Mouse (Mus musculus) common myeloid progenitor, adult 5-6 weeks (primary cell): Measurements from ENCODE around the gene Rsg1. TPM values are rescaled to one million over a fixed set of nuclear protein-coding genes. Genes with fewer than 3 reads are reported as not detected.

Source experiments
- ATAC-seq: replicated peaks from 2 replicates; pipeline ENCODE4 v1.8.0; 2016; ENCODE audit warnings: low read depth, mild to moderate bottlenecking, moderate TSS enrichment, inconsistent platforms; ENCODE audit not compliant: poor library complexity, severe bottlenecking
- total RNA-seq: library from RNA; stranded (forward); fragments of 200-1000, 187-1606 nt; gene quantifications from 2 replicates; pipeline ENCODE4 v1.2.3, GENCODE M21; 2017

Gene Rsg1
- total RNA-seq, 1 experiment from 2014 or later: 6.1 TPM

DNA sequence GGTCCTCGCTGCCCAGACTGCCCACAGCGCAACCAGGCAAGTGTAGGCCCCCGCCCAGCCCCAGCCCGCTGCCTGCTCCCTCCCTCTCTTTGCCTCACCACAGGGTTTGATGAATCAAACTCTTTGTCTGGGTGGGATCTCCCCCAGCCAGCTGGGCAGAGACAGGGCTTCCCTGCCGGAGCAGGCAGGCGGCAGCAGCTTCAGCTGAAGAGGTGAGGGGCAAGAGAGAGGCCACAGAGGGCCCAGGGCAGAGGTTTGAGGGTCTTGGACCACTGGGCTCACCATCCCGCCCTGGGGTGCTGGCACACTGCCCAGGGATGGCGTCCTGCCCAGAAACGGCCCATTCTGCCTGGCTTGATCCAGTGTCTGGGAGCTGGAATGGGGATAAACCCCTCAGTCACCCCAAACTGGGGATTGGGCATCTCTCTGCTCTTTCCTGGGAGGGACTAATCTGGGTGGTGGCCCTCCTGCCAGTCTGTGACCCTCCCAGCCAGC is 31.2 kb downstream of the Rsg1 start:
- ATAC-seq: no peak

DNA sequence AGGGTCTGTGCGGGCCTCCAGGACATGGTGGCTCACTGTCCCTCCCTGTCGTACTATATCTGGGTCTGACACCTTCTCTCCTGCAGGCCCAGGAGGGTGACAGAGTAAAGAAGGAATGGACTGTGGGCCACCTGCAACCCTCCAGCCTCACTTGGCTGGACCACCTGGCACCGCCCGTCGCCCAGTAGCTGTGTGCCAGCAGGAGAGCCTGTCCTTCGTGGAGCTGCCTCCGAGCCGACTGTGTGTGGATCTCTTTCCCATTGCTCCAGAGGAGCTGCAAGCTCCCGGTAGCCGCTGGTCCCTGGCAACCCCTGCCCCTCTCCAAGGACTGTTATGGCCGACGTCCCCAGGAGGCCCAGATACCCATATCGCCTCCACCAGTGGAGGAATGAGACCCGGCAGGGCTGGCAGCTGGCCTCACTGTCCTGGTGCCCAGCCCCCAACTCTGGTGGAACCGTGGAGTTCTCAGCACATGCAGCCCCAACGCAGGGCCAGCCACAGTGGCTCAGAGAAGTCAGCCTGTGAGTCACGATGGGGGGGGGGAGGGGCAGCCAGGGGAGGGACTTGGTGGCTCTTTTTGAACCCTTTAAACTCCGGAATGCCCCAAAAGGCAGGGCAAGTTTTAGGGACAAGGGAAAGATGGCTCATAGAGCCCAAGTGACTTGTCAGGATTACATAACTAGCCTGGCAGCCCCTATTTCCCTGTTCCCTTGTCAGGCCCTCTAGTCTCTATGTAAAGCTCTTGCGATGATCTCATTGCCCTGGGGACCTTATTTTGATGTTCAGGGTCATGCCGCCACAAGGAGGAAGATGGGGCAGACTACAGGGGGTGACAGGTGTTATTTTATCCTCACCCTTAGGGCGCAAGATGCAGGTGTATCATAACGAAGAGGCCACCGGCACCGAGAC is 32.6 kb downstream of the Rsg1 start:
- no peak for ATAC-seq

DNA sequence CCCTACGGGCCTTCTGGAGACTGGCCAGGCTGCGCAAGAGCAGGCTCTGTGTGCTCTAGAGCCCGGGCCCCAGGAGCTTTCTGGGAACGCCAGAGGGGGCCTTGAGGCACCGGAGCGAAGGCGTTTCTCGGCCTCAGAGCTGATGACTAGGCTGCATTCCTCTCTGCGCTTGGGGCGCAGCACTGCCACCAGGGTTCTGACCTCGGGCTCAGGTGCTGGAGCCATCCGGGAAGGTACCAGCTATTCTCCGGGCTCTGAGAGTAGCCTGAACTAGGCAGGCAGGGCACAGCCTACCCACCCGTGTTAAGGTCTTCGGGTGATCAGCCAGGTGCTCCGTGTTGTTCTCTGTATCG is 33.2 kb downstream of the Rsg1 start:
- ATAC-seq: no peak

DNA sequence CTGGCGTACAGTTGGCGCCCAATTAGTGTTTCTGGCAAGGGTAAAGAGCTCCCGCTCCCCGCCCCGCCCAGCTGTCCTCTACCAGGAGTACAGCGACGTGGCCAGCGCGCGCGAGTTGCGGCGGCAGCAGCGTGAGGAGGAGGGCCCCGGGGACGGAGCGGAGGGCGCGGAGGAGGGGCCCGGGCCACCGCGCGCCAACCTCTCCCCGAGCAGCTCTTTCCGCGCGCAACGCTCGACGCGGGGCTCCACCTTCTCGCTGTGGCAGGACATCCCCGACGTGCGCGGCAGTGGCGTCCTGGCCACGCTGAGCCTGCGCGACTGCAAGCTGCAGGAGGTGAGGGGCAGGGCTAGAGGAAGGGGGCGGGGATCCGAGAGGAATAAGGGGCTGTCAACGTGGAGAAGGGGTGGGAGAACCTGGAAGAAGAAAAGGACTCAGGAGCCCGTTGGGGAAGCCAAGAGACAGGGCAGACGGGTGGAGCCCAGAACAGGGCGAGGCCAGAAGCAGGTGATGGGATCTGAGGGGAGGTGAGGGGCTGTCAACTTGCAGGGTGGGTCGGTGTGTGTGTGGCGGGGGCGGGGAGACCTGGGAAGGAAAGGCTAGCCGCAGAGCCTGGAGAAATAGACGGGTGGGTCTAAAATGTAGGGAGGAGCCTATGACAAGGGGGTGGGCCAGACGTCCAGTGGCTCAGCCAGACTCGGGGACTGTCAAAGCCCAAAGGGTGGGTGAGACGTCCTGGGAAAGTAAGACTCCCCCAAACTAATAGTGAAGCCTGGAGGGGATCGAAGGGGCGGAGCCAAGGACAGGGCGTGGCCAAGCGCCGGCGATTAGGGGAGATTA is 34.2 kb downstream of the Rsg1 start:
- peak; percentile 28 for ATAC-seq

DNA sequence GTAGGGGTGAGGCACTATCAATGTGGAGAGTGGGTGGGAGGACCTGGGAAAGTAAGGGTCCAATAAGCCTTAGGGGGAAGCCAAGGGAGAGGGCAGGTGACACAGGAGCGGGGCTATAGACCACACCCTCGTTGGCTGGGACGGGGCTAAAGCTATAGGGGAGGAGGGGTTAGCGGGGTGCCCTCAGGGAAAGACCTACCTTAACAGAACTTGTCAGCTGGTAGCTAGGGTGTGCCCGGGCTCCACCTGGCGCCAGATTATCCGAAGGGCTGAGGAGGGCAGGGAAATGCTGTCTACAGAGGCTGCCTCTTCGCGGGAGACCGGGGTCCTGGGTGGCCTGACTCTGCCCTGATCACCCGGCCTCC is 34.8 kb downstream of the Rsg1 start:
- peak; percentile 26 for ATAC-seq

DNA sequence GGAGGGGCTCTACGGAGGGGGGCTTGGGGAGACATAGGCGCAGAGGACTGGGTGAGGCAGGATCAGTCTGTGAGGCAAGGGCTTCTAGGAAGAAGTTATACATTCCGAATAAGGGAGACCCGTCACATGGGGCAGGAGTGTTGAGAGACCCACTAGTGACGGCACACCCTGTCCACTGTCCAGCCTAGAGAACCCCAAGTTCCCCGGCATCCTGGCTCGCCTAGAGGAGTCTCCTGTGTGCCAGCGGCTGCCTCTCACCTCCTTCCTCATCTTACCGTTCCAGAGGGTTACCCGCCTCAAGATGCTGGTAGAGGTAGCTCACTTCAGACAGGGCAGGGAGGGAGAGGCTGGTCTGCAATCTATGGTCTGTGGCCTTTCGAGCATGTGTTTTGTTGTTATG is 35.6 kb downstream of the Rsg1 start:
- no peak for ATAC-seq

DNA sequence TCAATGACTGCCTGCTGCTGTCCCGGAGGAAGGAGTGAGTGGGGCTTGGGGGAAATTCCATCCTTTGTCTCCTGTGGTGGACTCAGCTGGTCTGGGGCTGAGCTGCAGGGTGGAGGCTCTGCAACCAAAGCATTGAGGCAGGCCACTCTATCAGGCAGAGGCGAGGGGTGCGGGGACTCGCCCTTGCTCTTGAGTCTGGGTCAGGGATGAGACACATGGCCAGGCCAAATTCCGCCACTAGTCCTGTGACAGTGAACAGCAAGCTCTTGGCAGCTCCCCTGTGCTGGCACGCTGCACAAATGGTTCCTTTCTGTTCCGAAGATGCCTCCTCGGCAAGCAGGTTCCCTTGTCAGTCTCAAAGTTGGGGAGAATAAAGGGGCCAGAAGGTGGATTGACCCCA is 37.3 kb downstream of the Rsg1 start:
- no peak for ATAC-seq

DNA sequence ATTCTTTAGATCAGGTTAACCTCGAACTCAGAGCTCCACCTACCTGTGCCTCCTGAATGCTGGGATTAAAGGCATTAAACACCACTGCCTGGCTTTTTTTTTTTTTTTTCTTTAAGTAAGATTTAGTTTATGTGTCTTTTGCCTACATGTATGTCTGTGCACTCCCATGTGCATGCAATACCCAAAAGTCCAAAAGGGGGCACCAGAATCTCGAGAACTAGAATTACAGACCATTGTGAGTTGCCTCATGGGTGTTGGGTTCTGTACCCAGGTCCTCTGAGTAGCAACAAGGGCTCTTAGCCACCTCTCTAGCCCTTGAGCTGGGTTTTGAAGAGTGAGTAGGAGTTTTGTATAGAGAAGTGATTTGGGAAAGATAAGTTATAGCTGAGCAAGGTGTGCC is 38.9 kb downstream of the Rsg1 start:
- no peak for ATAC-seq

DNA sequence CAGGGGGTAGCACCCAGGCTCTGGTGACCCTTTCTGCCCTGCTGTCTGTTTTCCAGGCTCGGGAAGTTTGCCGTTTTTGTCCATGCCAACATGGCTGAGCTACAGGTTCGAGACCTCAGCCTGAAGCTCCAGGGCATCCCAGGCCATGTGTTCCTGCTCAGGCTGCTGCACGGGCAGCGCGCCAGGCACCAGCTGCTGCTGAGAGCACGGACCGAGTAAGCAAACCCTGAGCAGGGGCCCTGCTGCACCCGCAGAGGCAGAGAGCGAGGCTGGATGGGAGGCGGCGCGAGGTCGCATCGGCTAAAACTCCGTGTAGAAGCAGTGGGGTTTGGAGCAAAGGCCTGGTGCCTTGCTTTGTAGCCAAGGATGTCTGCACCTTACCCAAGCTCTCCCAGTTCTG is 40.5 kb downstream of the Rsg1 start:
- ATAC-seq: no peak

DNA sequence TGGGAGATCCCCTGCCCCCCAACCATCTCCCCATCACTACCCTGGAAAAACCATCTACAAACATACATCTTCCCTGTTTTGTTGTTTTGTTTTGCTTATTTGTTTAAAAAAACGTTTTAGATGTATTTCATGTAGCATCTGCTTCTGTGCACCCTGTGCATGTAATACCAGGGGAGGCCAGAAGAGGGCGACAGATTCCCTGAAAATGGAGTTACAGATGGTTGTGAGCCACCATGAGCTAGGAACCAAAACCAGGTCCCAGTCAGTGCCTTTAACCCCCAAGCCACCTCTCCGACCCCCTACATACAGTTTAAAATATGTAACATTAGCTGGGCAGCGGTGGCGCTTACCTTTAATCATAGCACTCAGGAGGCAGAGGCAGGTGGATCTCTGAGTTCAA is 43.7 kb downstream of the Rsg1 start:
- no peak for ATAC-seq

DNA sequence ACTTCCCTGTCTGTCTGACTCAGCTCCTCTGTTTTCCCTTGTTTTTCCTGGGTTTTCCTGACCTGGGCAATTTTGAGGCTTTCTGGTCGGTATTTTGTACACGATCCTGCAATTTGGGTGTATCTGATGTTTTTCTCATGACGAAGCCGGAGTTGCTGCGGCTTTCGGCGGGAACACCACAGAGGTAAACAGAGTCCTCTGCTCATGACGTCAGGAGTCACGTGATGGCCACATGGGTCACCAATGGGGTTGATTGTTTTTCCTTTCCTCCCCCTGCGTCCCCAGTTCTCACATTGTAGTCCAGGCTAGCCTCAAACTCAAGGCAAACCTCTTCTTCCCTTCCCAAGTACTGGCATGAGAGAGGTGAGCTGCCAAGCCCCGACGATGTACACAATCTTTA is 45.7 kb downstream of the Rsg1 start:
- no peak for ATAC-seq

DNA sequence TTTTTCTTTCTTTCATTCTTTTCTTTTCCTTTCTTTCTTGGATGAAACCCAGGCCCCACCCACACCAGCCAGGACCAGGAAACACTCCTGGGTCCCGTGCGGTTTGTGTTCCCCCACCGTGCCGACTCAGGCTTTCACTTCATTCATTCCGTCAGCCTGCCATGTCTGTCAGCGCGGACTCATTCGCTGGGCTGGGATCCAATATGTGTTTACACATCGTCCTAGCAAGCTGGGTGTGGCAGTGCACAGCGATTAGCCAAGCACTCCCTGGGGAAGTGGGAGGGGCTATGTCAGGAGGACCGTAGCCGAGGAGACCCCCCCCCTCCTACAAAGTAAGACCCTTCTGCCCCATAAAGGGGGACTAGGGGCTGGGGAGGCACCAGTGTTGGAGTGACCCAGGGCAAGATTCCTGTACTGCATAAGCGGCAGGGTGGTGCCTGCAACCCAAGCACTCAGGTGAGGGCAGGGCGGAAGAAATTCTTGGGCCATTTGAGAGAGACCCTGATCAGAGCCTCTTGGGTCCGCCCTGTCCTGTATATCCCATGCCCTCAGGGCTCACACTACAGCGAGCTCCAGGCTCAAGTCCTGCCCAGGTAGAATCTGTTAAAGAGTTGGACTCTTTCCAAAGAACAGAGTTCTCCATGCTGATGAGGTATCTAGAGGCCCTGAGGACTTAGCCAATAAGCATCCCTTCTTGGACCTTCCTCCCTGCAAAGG is 46.4 kb downstream of the Rsg1 start:
- no peak for ATAC-seq

DNA sequence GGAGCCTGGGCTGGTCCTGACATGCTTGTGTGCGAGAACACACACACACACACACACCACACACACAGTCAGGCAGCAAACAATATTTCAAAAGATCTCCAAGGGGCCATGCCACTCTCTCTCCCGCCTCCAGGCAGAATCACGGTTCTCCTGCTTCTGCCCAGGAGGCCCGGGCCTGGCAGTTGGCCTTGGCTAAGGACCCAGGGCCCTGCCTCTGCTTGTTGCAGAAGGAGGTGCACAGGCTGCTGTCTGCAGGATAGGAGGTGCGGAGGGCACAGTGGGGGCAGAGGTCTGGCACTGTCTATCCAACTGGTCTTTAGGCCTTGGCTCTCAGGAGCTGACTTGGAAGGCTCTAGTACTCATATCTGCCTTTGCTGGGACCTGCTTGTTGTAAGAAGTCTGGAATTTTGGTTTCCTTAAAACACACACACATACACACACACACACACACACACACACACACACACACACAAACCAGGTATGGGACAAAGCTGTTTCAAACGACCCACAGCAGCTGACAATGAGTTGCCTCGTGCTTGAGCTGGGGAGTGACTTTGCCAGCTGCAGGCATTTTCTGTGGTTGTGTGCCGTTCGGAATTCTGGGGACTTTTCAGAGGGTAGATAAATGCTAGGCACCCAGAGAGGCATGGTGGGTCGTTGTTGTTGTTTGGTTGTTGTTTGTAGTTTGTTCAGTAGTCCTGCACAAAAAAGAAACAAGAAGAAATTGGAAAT is 49.3 kb downstream of the Rsg1 start:
- ATAC-seq: no peak

DNA sequence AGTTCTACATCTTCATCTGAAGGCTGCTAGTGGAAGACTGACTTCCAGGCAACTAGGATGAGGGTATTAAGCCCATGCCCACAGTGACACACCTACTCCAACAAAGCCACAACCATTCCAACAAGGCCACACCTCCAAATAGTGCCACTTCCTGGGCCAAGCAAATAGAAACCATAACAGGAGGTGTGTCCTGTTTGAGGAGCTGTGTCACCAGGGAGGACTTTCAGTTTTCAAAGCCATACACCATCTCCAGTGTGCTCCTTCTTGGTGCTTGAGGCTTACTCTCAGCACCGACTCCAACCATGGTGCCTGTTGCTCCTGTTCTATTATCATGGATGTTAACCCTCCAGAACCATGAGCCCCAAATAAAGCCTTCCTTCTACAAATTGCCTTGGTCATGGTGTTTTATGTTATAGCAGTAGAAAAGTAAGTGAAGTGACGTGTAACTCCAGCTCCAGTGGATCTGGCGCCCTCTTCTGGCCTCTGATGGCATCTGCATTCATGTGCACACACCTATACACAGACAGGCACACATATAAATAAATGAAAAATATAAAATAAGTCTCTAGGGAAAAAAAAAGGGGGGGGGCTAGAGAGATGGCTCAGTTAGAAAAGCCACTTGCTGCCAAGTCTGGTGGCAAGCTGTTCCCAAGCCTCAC is 52.4 kb downstream of the Rsg1 start:
- ATAC-seq: no peak

DNA sequence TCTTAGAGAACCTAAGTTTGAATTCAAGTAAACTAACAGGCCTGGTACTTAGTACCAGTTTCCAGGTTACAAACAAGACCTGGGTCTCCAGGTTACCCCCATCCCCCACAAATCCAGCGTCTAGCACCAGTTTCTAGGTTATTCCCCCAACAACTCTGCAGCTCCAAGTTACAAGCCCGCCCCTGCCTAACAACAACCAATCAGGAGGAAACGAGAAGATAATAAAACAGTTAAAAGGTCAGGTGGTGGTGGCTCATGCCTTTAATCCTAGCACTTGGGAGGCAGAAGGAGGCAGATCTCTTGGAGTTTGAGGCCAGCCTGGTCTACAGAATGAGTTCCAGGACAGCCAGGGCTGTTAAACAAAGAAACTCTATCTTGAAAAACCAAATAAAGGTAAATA is 53.5 kb downstream of the Rsg1 start:
- no peak for ATAC-seq

DNA sequence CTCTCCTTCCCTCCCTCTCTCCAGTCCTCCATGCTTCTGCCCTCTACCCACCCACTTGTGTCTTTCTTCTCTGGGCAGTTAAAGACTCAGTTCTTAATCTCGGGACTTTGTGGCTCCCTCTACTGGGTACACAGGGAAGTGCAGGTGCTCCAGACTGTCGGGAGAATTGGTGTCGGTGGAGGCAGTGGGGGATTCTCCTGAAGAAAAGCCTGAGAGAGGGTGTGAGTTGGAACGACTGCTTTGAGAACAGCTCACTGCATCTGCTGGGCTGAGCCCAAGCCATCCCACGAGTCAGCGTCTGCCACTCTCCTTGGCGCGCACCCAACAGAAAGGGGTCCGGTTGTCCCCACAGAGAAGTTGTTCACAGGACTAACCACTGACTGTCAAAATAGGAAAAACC is 54.1 kb downstream of the Rsg1 start:
- ATAC-seq: peak; percentile 45; the same call in 1 of the 2 replicates

DNA sequence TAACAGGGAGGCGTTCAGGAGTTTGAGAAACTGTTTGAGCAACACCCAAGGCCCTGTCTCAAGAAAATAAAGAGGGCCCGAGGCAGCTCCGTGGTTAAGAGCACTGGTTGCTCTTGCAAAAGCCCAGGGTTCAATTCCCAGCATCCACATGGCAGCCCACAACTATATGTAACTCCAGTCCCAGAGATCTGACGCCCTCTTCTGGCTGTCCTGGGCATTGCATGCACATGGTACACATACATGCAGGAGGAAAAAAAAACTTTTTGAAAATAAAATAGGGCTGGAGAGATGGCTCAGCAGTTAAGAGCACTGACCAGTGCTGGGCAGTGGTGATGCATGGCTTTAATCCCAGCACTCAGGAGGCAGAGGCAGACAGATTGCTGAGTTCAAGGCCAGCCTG is 54.6 kb downstream of the Rsg1 start:
- no peak for ATAC-seq

DNA sequence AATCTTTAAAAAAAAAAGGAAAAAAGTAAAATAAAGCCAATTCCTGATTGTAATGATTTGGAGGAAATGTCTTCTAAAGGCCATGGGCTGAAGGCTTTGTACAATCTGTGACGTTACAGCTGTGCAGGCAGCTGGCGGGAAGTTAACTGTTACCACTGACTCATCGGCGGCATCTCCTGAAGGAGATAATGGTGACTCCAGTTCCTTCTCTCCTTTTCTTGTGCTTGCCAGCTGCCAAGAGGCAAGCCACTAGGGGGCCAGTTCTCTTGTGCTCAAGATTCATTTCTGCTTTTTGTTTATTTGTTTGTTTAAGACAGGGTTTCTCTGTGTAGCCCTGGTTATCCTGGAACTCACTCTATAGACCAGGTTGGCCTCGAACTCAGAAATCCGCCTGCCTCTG is 55.3 kb downstream of the Rsg1 start:
- peak; percentile 45 for ATAC-seq

DNA sequence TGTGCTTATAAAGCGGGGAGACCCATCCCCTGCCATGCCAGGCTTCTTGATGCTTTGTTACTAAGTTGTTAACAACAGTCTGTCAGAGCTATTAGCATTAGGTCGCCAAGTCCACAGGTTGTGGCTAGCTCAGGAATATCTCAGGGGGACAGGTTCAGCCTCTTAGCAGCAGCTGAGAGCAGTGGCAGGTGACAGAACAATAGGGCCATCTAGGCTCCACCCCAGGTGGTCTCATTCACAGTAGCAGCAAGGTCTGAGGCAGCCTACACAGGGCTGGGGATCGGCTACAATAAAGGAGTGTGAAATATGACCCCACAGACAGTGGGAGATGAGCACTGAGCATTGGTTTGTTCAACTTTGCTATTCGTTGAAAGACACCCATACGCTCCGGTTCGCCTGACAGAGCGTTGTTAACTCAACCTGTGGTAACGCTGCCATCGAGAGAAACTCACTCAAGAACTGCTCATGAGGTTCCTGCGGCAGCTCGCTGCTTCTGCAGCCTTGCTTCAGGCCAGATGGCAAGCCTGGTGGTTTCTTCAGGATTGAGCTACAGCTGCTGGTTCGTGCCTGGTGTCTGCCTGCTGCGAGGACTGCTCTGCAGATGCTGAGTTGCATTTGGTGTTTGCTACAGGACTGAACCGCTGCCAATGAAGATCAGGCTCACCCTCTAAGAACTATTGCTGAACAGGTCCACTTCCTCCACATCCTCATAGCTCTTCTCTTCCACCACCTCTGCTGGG is 56.6 kb downstream of the Rsg1 start:
- no peak for ATAC-seq
